Mouse (Mus musculus) liver, postnatal 0 days (tissue): Measurements from ENCODE around the gene G6pc3. TPM values are rescaled to one million over a fixed set of nuclear protein-coding genes. Genes with fewer than 3 reads are reported as not detected.
A peak's percentile ranks its signal among the peaks of the same experiment; 100 is the strongest.
"Not testable (repeated sequence)": the region's sequence is repeated elsewhere in the genome, so short reads cannot be mapped to it uniquely, and the experiment has no call there.

Source experiments
- ATAC-seq: fragments of 200-750 bp; cut with Nextera tagmentation; 2 replicates; pipeline ENCODE4 v1.8.0; 2017; ENCODE audit warnings: mild to moderate bottlenecking, moderate library complexity
- DNase-seq: peaks from one replicate; pipeline ENCODE4 v3.0.0-alpha.2; 2016
- H3K27ac ChIP-seq: fragments of 300-500 bp; sonication (generic); 2 replicates; pipeline ENCODE4 v1.5.1; 2014; ENCODE audit warnings: antibody characterized with exemption, moderate library complexity, mild to moderate bottlenecking, low read depth
- H3K27me3 ChIP-seq: fragments of 300-500 bp; sonication (generic); 2 replicates; pipeline ENCODE4 v1.6.1; 2014; ENCODE audit warnings: low read length, control low read depth, mixed read lengths; ENCODE audit not compliant: insufficient read depth
- H3K36me3 ChIP-seq: fragments of 300-500 bp; sonication (generic); replicated peaks from 2 replicates; pipeline ENCODE4 v1.6.1; 2014; ENCODE audit warnings: mild to moderate bottlenecking, control low read depth, low read length, moderate library complexity, mixed read lengths; ENCODE audit not compliant: insufficient read depth
- H3K4me1 ChIP-seq: fragments of 300-500 bp; sonication (generic); 2 replicates; pipeline ENCODE4 v1.6.1; 2014; ENCODE audit warnings: antibody characterized with exemption, mild to moderate bottlenecking, control low read depth; ENCODE audit not compliant: insufficient read depth
- H3K4me2 ChIP-seq: fragments of 300-500 bp; sonication (generic); 2 replicates; pipeline ENCODE4 v1.6.1; 2014; ENCODE audit warnings: low read depth, mild to moderate bottlenecking, low read length, moderate library complexity, mixed read lengths
- H3K4me3 ChIP-seq: fragments of 300-500 bp; sonication (generic); 2 replicates; pipeline ENCODE4 v1.5.1; 2014; ENCODE audit warnings: low read depth, low read length
- H3K9ac ChIP-seq: fragments of 300-500 bp; sonication (generic); replicated peaks from 2 replicates; pipeline ENCODE4 v1.6.1; 2014; ENCODE audit warnings: mild to moderate bottlenecking, moderate library complexity
- H3K9me3 ChIP-seq: fragments of 300-500 bp; sonication (generic); 2 replicates; pipeline ENCODE4 v1.6.1; 2016; ENCODE audit warnings: mild to moderate bottlenecking, control low read depth, low read length, mixed read lengths
- CTCF ChIP-seq: sonication (generic); IDR thresholded peaks from 2 replicates; pipeline ENCODE4 v1.5.1; 2016; ENCODE audit warnings: antibody characterized with exemption, low read depth
- EP300 ChIP-seq: IDR thresholded peaks from 2 replicates; pipeline ENCODE4 v1.6.1; 2016; ENCODE audit warnings: antibody characterized with exemption, low read depth, mild to moderate bottlenecking
- WGBS: fragments of 180-500 bp; shearing (Covaris S2); extraction: QIAGEN DNeasy Blood & Tissue Kit; methylation state at CpG from one replicate; pipeline ENCODE4 v1.1.7; 2014; ENCODE audit not compliant: insufficient replicate concordance; 5-methylcytosine and 5-hydroxymethylcytosine counted together
- polyA plus RNA-seq: library from polyadenylated mRNA; unstranded; fragments of >200 nt; fragmentation: Nextera tagmentation; extraction: Ambion mirVana; gene quantifications from 2 replicates; pipeline ENCODE4 v1.2.1, GENCODE M21; 2015

G6pc3 gene
- polyA plus RNA-seq, 1 experiment from 2014 or later = 6.7 TPM

DNA sequence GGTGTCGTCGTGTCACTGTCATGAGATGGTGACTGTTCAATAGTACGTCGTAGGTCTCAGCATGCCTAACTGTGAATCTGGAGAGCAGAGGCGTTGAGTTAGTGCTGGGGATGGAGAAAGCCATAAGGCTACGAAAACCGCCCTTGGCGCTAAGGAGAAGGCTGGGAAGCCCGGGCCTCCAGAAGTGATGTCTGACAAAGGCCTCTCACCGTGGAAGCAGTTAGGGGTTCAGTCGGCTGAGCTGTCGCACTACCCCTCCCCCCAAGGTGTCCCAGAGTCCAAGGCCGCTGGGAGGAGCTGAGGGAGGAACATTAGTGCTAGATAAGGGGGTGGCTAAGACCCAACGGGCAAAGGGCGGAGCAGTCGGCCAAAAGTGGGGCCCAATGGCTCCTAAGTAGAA lies 43.4 kb upstream of the G6pc3 start:
- Histone ChIP-seq H3K4me1 (peaks cover 5% of the 10 kb centered on the region; the same call in 1 of the 2 replicates), H3K27me3 (peaks cover 33% of the 10 kb centered on the region), H3K9me3 (no peaks in the 10 kb centered on the region), H3K4me2 (peak overlapping the region; percentile 75), H3K4me3 (peak overlapping the region; percentile 57), H3K27ac (peak overlapping the region; percentile 81), H3K9ac (peak overlapping the region; percentile 69), H3K36me3 (no peaks in the 10 kb centered on the region; the same call in none of the 2 replicates)
- WGBS = 4% methylated on average over 16 of the region's 16 CpGs
- DNase-seq = peak; percentile 80
- TF ChIP-seq CTCF = no peak
- TF ChIP-seq EP300 = peak; percentile 51; the same call in 1 of the 2 replicates
- peak; percentile 57 for ATAC-seq

GRCm38 (mm10) chr11:102146531-102146930 lies 42.9 kb upstream of the G6pc3 start:
- ATAC-seq (no peak), DNase-seq (no peak)

DNA sequence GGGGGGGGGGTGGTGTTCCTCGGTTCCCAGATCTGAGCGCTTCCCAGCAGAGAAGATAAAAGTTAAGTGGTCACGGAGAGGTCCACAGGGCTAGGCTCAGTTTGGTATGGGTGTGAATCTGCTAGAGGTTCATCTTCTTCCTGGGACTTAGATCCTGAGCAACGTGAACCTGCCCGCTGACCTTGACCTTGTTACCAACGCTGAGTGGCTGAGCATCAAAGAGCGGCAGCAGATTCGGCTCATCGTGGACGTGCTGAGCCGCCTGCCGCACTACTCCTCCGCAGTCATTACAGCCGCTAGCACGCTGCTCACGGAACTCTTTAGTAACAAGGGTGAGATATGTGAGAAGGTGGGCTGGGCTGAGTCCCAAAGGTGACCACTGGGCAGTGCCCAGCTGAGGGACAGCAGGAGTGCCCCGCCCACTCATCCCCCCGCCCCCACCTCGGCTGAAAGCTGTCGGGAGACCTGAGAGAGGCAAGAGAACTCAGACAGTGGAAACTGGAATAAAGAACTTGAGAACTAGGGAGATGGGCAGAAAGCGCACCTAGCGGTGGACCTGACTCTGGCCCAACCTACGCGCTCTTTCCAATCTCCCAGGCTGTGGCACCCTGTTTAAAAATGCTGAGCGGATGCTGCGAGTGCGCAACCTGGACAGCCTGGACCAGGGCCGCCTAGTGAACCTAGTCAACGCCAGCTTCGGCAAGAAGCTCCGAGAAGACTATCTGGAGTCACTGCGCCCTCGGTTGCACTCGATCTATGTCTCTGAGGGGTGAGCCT lies 42.0 kb upstream of the G6pc3 start:
- H3K4me2 ChIP-seq = peak overlapping the region; percentile 75
- ATAC-seq (no peak), DNase-seq (peak; percentile 44)
- peaks cover 33% of the 10 kb centered on the region for H3K27me3 ChIP-seq
- H3K9ac ChIP-seq = no peak overlapping the region; the same call in 1 of the 2 replicates
- H3K36me3 ChIP-seq = peaks cover 2% of the 10 kb centered on the region
- H3K27ac ChIP-seq = no peak overlapping the region
- H3K9me3 ChIP-seq = no peaks in the 10 kb centered on the region
- H3K4me3 ChIP-seq = peak overlapping the region; percentile 57
- 0 out of 2 replicates have a peak, but pooled peaks have one; percentile 12 for TF ChIP-seq CTCF
- TF ChIP-seq EP300 = no peak
- peaks cover 5% of the 10 kb centered on the region; the same call in 1 of the 2 replicates for H3K4me1 ChIP-seq
- WGBS = 18% methylated on average over 34 of the region's 34 CpGs

More at GRCm38 (mm10) chr11:102146531-102146930, 42.9 kb upstream of the G6pc3 start:
- TF ChIP-seq EP300 (no peak), CTCF (no peak)
- H3K27ac ChIP-seq = peak overlapping the region; percentile 81
- H3K9me3 ChIP-seq = no peaks in the 10 kb centered on the region
- peaks cover 5% of the 10 kb centered on the region; the same call in 1 of the 2 replicates for H3K4me1 ChIP-seq
- H3K36me3 ChIP-seq = peaks cover 2% of the 10 kb centered on the region
- H3K9ac ChIP-seq = peak overlapping the region; percentile 69
- WGBS = 9% methylated on average over 17 of the region's 17 CpGs
- H3K4me3 ChIP-seq = peak overlapping the region; percentile 57
- peak overlapping the region; percentile 75 for H3K4me2 ChIP-seq
- peaks cover 33% of the 10 kb centered on the region for H3K27me3 ChIP-seq

GRCm38 (mm10) chr11:102156039-102156785 lies 33.2 kb upstream of the G6pc3 start, which contains the start of gene Tmem101:
Tmem101 (minus strand) TSS chr11:102156404.
- DNase-seq = peak; percentile 90
- Histone ChIP-seq H3K36me3 (peaks cover 11% of the 10 kb centered on the region; the same call in 1 of the 2 replicates), H3K27ac (peak within 1 kb of the TSS; percentile 62), H3K4me3 (peak within 1 kb of the TSS; percentile 76), H3K4me1 (peaks cover 6% of the 10 kb centered on the region), H3K4me2 (peak within 1 kb of the TSS; percentile 98), H3K27me3 (no peaks in the 10 kb centered on the region), H3K9ac (peak within 1 kb of the TSS; percentile 71), H3K9me3 (no peaks in the 10 kb centered on the region)
- peak; percentile 11; the same call in 1 of the 2 replicates for TF ChIP-seq EP300
- TF ChIP-seq CTCF = peak; percentile 42
- peak; percentile 89 for ATAC-seq
- under 1% methylated on average over 37 of the region's 37 CpGs for WGBS

GRCm38 (mm10) chr11:102156786-102157089 lies 32.7 kb upstream of the G6pc3 start:
- Histone ChIP-seq H3K9ac (no peak overlapping the region), H3K36me3 (peaks cover 8% of the 10 kb centered on the region; the same call in 1 of the 2 replicates), H3K4me1 (peaks cover 6% of the 10 kb centered on the region), H3K27ac (no peak overlapping the region), H3K4me3 (peak overlapping the region; percentile 76), H3K4me2 (peak overlapping the region; percentile 98; the same call in 1 of the 2 replicates), H3K9me3 (no peaks in the 10 kb centered on the region), H3K27me3 (no peaks in the 10 kb centered on the region)
- WGBS = 7% methylated on average over 1 of the region's 1 CpGs
- DNase-seq (no peak), ATAC-seq (no peak)
- TF ChIP-seq CTCF (no peak), EP300 (no peak)

DNA sequence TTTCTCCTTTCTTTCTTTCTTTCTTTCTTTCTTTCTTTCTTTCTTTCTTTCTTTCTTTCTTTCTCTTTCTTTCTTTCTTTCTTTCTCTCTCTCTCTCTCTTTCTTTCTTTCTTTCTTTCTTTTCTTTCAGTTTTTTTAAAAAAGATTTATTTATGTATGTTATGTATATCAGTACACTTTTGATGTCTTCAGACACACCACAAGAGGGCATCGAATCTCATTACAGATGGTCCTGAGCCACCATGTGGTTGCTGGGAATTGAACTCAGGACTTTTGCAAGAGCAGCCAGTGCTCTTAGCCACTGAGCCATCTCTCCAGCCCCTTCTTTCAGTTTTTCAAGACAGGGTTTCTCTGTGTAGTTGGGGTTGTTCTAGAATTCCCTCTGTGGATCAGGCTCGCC lies 31.4 kb upstream of the G6pc3 start:
- not testable (repeated sequence) for ATAC-seq, H3K27ac ChIP-seq, H3K4me3 ChIP-seq, H3K4me1 ChIP-seq, H3K9ac ChIP-seq, H3K9me3 ChIP-seq, H3K27me3 ChIP-seq, H3K4me2 ChIP-seq, DNase-seq
- H3K36me3 ChIP-seq = peaks cover 16% of the 10 kb centered on the region
- WGBS = 68% methylated on average over 2 of the region's 2 CpGs
